Mouse (Mus musculus): ENCODE data around the gene Atl1.

Atl1 gene

DNA sequence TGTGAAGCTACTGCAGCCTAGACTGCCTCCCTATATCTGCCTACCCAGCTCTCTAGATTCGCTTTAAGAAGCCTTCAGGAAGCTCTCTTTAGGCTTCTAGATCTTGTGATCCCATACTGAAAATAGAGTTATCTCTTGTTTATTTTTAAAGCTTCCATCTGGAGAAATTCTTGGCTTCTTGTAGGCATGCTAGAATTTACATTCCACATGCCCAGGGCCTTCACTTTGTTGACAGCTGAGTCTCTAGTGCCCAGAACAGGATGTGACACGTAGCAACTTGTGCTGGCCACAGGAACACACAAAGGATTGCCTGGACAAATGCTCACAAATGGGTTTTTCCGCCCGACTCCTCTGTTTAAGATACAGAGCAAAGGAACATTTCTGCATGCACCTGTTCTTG is 123.5 kb downstream of the Atl1 start:
- DNase-seq (ENCODE audit: low read depth, low spot score) = no peak

Data from retina, postnatal 7 days (tissue).